Mouse (Mus musculus) liver, embryonic 15.5 days (tissue): Measurements from ENCODE around the gene Rgs8. TPM values are rescaled to one million over a fixed set of nuclear protein-coding genes. Genes with fewer than 3 reads are reported as not detected.

Experiments
- ATAC-seq: fragments of 200-750 bp; cut with Nextera tagmentation; 2 replicates; pipeline ENCODE4 v1.8.0; 2017; ENCODE audit warnings: moderate number of reproducible peaks, mild to moderate bottlenecking, moderate library complexity; ENCODE audit not compliant: insufficient read depth
- H3K27ac ChIP-seq: fragments of 300-500 bp; sonication (generic); replicated peaks from 2 replicates; pipeline ENCODE4 v1.5.1; 2015; ENCODE audit warnings: mild to moderate bottlenecking, inconsistent platforms
- H3K27me3 ChIP-seq: fragments of 300-500 bp; sonication (generic); 2 replicates; pipeline ENCODE4 v1.6.1; 2015; ENCODE audit warnings: mild to moderate bottlenecking, inconsistent platforms
- H3K36me3 ChIP-seq: fragments of 300-500 bp; sonication (generic); replicated peaks from 2 replicates; pipeline ENCODE4 v1.6.1; 2015; ENCODE audit warnings: moderate library complexity, mild to moderate bottlenecking, inconsistent platforms
- H3K4me1 ChIP-seq: fragments of 300-500 bp; sonication (generic); replicated peaks from 2 replicates; pipeline ENCODE4 v1.6.1; 2015; ENCODE audit warnings: inconsistent platforms
- H3K4me2 ChIP-seq: fragments of 300-500 bp; sonication (generic); 2 replicates; pipeline ENCODE4 v1.6.1; 2015; ENCODE audit warnings: moderate library complexity, mild to moderate bottlenecking, inconsistent platforms
- H3K4me3 ChIP-seq: fragments of 300-500 bp; sonication (generic); replicated peaks from 2 replicates; pipeline ENCODE4 v1.5.1; 2015; ENCODE audit warnings: mild to moderate bottlenecking, inconsistent platforms
- H3K9ac ChIP-seq: fragments of 300-500 bp; sonication (generic); 2 replicates; pipeline ENCODE4 v1.6.1; 2015; ENCODE audit warnings: moderate library complexity, mild to moderate bottlenecking, inconsistent platforms
- H3K9me3 ChIP-seq: fragments of 300-500 bp; sonication (generic); replicated peaks from 2 replicates; pipeline ENCODE4 v1.6.1; 2016; ENCODE audit warnings: inconsistent platforms
- WGBS: fragments of 180-500 bp; shearing (Covaris S2); methylation state at CpG from one replicate; pipeline ENCODE4 v1.1.7; 2015; ENCODE audit warnings: mixed read lengths; ENCODE audit not compliant: insufficient replicate concordance; 5-methylcytosine and 5-hydroxymethylcytosine counted together
- polyA plus RNA-seq: library from polyadenylated mRNA; unstranded; fragments of >200 nt; fragmentation: Nextera tagmentation; extraction: Ambion mirVana; gene quantifications from 2 replicates; pipeline ENCODE4 v1.2.1, GENCODE M21; 2015

Rgs8 gene
- polyA plus RNA-seq, 1 experiment from 2014 or later: 0.14 TPM

- ATAC-seq: no peak
- H3K27me3 ChIP-seq: no peaks in the 10 kb centered on the region
- H3K27ac ChIP-seq: no peak overlapping the region
- no peak overlapping the region for H3K9ac ChIP-seq
- H3K4me3 ChIP-seq: no peak overlapping the region
- H3K36me3 ChIP-seq: no peaks in the 10 kb centered on the region
- no peak overlapping the region for H3K4me2 ChIP-seq
- H3K9me3 ChIP-seq: no peaks in the 10 kb centered on the region
- WGBS: 35% methylated on average over 3 of the region's 3 CpGs
- no peaks in the 10 kb centered on the region for H3K4me1 ChIP-seq
Observed at GRCm38 (mm10) chr1:153704996-153705395, 52.2 kb downstream of the Rgs8 start.

- H3K4me1 ChIP-seq: no peaks in the 10 kb centered on the region
- H3K36me3 ChIP-seq: no peaks in the 10 kb centered on the region
- no peaks in the 10 kb centered on the region for H3K27me3 ChIP-seq
- H3K9ac ChIP-seq: no peak overlapping the region
- H3K4me3 ChIP-seq: no peak overlapping the region
- no peak for ATAC-seq
- H3K9me3 ChIP-seq: no peaks in the 10 kb centered on the region
- WGBS: 73% methylated on average over 5 of the region's 5 CpGs
- no peak overlapping the region for H3K4me2 ChIP-seq
- H3K27ac ChIP-seq: no peak overlapping the region
Observed at GRCm38 (mm10) chr1:153708626-153709025, 55.8 kb downstream of the Rgs8 start.

- H3K27ac ChIP-seq: no peak overlapping the region
- H3K4me3 ChIP-seq: no peak overlapping the region
- no peaks in the 10 kb centered on the region for H3K27me3 ChIP-seq
- WGBS: 13% methylated on average over 5 of the region's 5 CpGs
- no peaks in the 10 kb centered on the region for H3K36me3 ChIP-seq
- no peak overlapping the region for H3K4me2 ChIP-seq
- no peak for ATAC-seq
- no peaks in the 10 kb centered on the region for H3K9me3 ChIP-seq
- H3K4me1 ChIP-seq: no peaks in the 10 kb centered on the region
- H3K9ac ChIP-seq: no peak overlapping the region
Observed at GRCm38 (mm10) chr1:153709451-153709850, 56.6 kb downstream of the Rgs8 start.

- Histone ChIP-seq H3K27me3 (no peaks in the 10 kb centered on the region), H3K9ac (no peak overlapping the region), H3K4me1 (no peaks in the 10 kb centered on the region), H3K27ac (no peak overlapping the region), H3K36me3 (no peaks in the 10 kb centered on the region), H3K4me2 (no peak overlapping the region), H3K4me3 (no peak overlapping the region), H3K9me3 (no peaks in the 10 kb centered on the region)
- ATAC-seq: no peak
- 57% methylated on average over 3 of the region's 3 CpGs for WGBS
Observed at GRCm38 (mm10) chr1:153711544-153712262, 58.9 kb downstream of the Rgs8 start.

- Histone ChIP-seq H3K9ac (no peak overlapping the region), H3K4me2 (no peak overlapping the region), H3K36me3 (no peaks in the 10 kb centered on the region), H3K4me1 (no peaks in the 10 kb centered on the region), H3K27ac (no peak overlapping the region), H3K9me3 (no peaks in the 10 kb centered on the region), H3K27me3 (no peaks in the 10 kb centered on the region), H3K4me3 (no peak overlapping the region)
- ATAC-seq: no peak
- 66% methylated on average over 2 of the region's 2 CpGs for WGBS
Observed at GRCm38 (mm10) chr1:153712633-153713032, 59.8 kb downstream of the Rgs8 start.

GRCm38 (mm10) chr1:153717990-153718389, 65.2 kb downstream of the Rgs8 start:
- H3K9me3 ChIP-seq: no peaks in the 10 kb centered on the region
- no peak overlapping the region for H3K27ac ChIP-seq
- ATAC-seq: no peak
- no peaks in the 10 kb centered on the region for H3K4me1 ChIP-seq
- H3K36me3 ChIP-seq: no peaks in the 10 kb centered on the region
- H3K27me3 ChIP-seq: no peaks in the 10 kb centered on the region
- 48% methylated on average over 1 of the region's 1 CpGs for WGBS
- H3K9ac ChIP-seq: no peak overlapping the region
- no peak overlapping the region for H3K4me2 ChIP-seq
- no peak overlapping the region for H3K4me3 ChIP-seq

GRCm38 (mm10) chr1:153720935-153721334, 68.1 kb downstream of the Rgs8 start:
- Histone ChIP-seq H3K9me3 (no peaks in the 10 kb centered on the region), H3K36me3 (no peaks in the 10 kb centered on the region), H3K4me2 (no peak overlapping the region), H3K4me1 (no peaks in the 10 kb centered on the region), H3K9ac (no peak overlapping the region), H3K27ac (no peak overlapping the region), H3K27me3 (no peaks in the 10 kb centered on the region), H3K4me3 (no peak overlapping the region)
- ATAC-seq: no peak
- 73% methylated on average over 7 of the region's 7 CpGs for WGBS

- Histone ChIP-seq H3K4me3 (no peak overlapping the region), H3K4me2 (no peak overlapping the region), H3K27ac (no peak overlapping the region), H3K27me3 (no peaks in the 10 kb centered on the region), H3K9ac (no peak overlapping the region), H3K4me1 (no peaks in the 10 kb centered on the region), H3K36me3 (no peaks in the 10 kb centered on the region), H3K9me3 (no peaks in the 10 kb centered on the region)
- 56% methylated on average over 9 of the region's 9 CpGs for WGBS
- ATAC-seq: no peak
Observed at GRCm38 (mm10) chr1:153721565-153722310, 68.9 kb downstream of the Rgs8 start.

GRCm38 (mm10) chr1:153723426-153723825, 70.6 kb downstream of the Rgs8 start:
- no peaks in the 10 kb centered on the region for H3K27me3 ChIP-seq
- no peaks in the 10 kb centered on the region for H3K36me3 ChIP-seq
- H3K4me1 ChIP-seq: no peaks in the 10 kb centered on the region
- H3K27ac ChIP-seq: no peak overlapping the region
- no peak for ATAC-seq
- 61% methylated on average over 9 of the region's 9 CpGs for WGBS
- H3K9ac ChIP-seq: no peak overlapping the region
- no peak overlapping the region for H3K4me3 ChIP-seq
- no peaks in the 10 kb centered on the region for H3K9me3 ChIP-seq
- H3K4me2 ChIP-seq: no peak overlapping the region

GRCm38 (mm10) chr1:153726636-153727035, 73.8 kb downstream of the Rgs8 start:
- Histone ChIP-seq H3K27ac (no peak overlapping the region), H3K4me2 (no peak overlapping the region), H3K4me1 (no peaks in the 10 kb centered on the region), H3K4me3 (no peak overlapping the region), H3K27me3 (no peaks in the 10 kb centered on the region), H3K9ac (no peak overlapping the region), H3K36me3 (no peaks in the 10 kb centered on the region), H3K9me3 (no peaks in the 10 kb centered on the region)
- no peak for ATAC-seq
- 74% methylated on average over 16 of the region's 16 CpGs for WGBS

GRCm38 (mm10) chr1:153729806-153730205, 77.0 kb downstream of the Rgs8 start:
- 24% methylated on average over 2 of the region's 2 CpGs for WGBS
- Histone ChIP-seq H3K9ac (no peak overlapping the region), H3K27ac (no peak overlapping the region), H3K36me3 (no peaks in the 10 kb centered on the region), H3K4me1 (no peaks in the 10 kb centered on the region), H3K9me3 (no peaks in the 10 kb centered on the region), H3K4me3 (no peak overlapping the region), H3K4me2 (no peak overlapping the region), H3K27me3 (no peaks in the 10 kb centered on the region)
- no peak for ATAC-seq
